Mouse (Mus musculus) heart, embryonic 11.5 days (tissue): ENCODE data around the gene Mdm2. TPM values are rescaled to one million over a fixed set of nuclear protein-coding genes. Genes with fewer than 3 reads are reported as not detected.
"Not testable (repeated sequence)": the region's sequence is repeated elsewhere in the genome, so short reads cannot be mapped to it uniquely, and the experiment has no call there.

Experiments used
- ATAC-seq: fragments of 200-750 bp; cut with Nextera tagmentation; replicated peaks from 2 replicates; pipeline ENCODE4 v1.8.0; 2017; ENCODE audit warnings: moderate library complexity; ENCODE audit not compliant: insufficient number of reproducible peaks, low FRiP score, low TSS enrichment
- H3K27ac ChIP-seq: fragments of 300-500 bp; sonication (generic); 2 replicates; pipeline ENCODE4 v1.5.1; 2014; ENCODE audit warnings: mild to moderate bottlenecking, low read depth, low read length
- H3K27me3 ChIP-seq: fragments of 300-500 bp; sonication (generic); 2 replicates; pipeline ENCODE4 v1.6.1; 2014; ENCODE audit warnings: mild to moderate bottlenecking, low read length, mixed read lengths; ENCODE audit not compliant: control insufficient read depth, insufficient read depth
- H3K36me3 ChIP-seq: fragments of 300-500 bp; sonication (generic); 2 replicates; pipeline ENCODE4 v1.6.1; 2014; ENCODE audit warnings: mild to moderate bottlenecking, low read length, moderate library complexity, mixed read lengths; ENCODE audit not compliant: control insufficient read depth, insufficient read depth
- H3K4me1 ChIP-seq: fragments of 300-500 bp; sonication (generic); 2 replicates; pipeline ENCODE4 v1.6.1; 2014; ENCODE audit warnings: low read length; ENCODE audit not compliant: control insufficient read depth, insufficient read depth
- H3K4me2 ChIP-seq: fragments of 300-500 bp; sonication (generic); 2 replicates; pipeline ENCODE4 v1.6.1; 2014; ENCODE audit warnings: mild to moderate bottlenecking, moderate library complexity
- H3K4me3 ChIP-seq: fragments of 300-500 bp; sonication (generic); 2 replicates; pipeline ENCODE4 v1.5.1; 2014; ENCODE audit warnings: low read depth, low read length
- H3K9ac ChIP-seq: fragments of 300-500 bp; sonication (generic); 2 replicates; pipeline ENCODE4 v1.6.1; 2014; ENCODE audit warnings: mild to moderate bottlenecking, low read depth, low read length, moderate library complexity
- H3K9me3 ChIP-seq: fragments of 300-500 bp; sonication (generic); replicated peaks from 2 replicates; pipeline ENCODE4 v1.6.1; 2016; ENCODE audit warnings: low read length; ENCODE audit not compliant: control insufficient read depth
- WGBS: fragments of 180-500 bp; shearing (Covaris S2); extraction: QIAGEN DNeasy Blood & Tissue Kit; methylation state at CpG from one replicate; pipeline ENCODE4 v1.1.7; 2014; ENCODE audit not compliant: insufficient replicate concordance; 5-methylcytosine and 5-hydroxymethylcytosine counted together
- polyA plus RNA-seq: library from polyadenylated mRNA; unstranded; fragments of >200 nt; fragmentation: Nextera tagmentation; extraction: Ambion mirVana; gene quantifications from 2 replicates; pipeline ENCODE4 v1.2.1, GENCODE M21; 2014

The Mdm2 gene
- polyA plus RNA-seq, 1 experiment from 2014 or later = 62.2 TPM

- Histone ChIP-seq H3K4me2 (no peak overlapping the region), H3K9me3 (no peaks in the 10 kb centered on the region), H3K27ac (no peak overlapping the region), H3K9ac (no peak overlapping the region), H3K36me3 (peaks cover 7% of the 10 kb centered on the region; the same call in 1 of the 2 replicates), H3K4me3 (no peak overlapping the region), H3K27me3 (no peaks in the 10 kb centered on the region), H3K4me1 (peaks cover 6% of the 10 kb centered on the region)
- ATAC-seq = no peak
- 79% methylated on average over 4 of the region's 4 CpGs for WGBS
Measured at GRCm38 (mm10) chr10:117742618-117743017, 32.1 kb upstream of the Mdm2 start.

- Histone ChIP-seq H3K9ac (no peak overlapping the region), H3K4me2 (no peak overlapping the region), H3K36me3 (peaks cover 10% of the 10 kb centered on the region), H3K27ac (no peak overlapping the region; the same call in 1 of the 2 replicates), H3K4me1 (peaks cover 6% of the 10 kb centered on the region), H3K4me3 (no peak overlapping the region), H3K9me3 (no peaks in the 10 kb centered on the region), H3K27me3 (no peaks in the 10 kb centered on the region)
- no peak for ATAC-seq
- WGBS = 76% methylated on average over 15 of the region's 15 CpGs
Measured at GRCm38 (mm10) chr10:117741698-117742475, 31.3 kb upstream of the Mdm2 start.

DNA sequence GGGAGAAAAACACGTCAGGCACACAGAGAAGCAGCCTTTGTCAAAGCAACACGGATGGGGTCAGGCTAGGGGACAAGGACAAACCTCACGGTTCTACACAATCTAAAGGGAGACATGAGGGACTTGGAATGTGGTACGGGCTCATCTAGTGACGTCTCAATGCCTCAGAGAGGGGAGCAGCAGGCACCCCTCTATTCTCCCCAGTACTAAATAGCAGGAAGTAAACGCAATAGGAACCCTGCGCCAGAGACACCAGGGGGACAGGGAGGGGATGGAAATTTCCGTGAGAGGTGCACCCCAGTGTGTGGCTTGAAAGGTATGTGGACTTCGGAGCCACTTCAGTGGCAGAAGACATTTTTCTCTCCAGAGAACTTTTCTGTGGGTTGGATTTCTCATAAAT is 30.4 kb upstream of the Mdm2 start:
- Histone ChIP-seq H3K27me3 (no peaks in the 10 kb centered on the region), H3K27ac (no peak overlapping the region), H3K36me3 (peaks cover 11% of the 10 kb centered on the region), H3K9ac (no peak overlapping the region), H3K4me2 (no peak overlapping the region), H3K4me1 (peaks cover 6% of the 10 kb centered on the region), H3K9me3 (no peaks in the 10 kb centered on the region), H3K4me3 (no peak overlapping the region)
- WGBS = 80% methylated on average over 9 of the region's 9 CpGs
- ATAC-seq = no peak

- WGBS = 97% methylated on average over 10 of the region's 10 CpGs
- Histone ChIP-seq H3K4me2 (no peak overlapping the region), H3K9me3 (no peaks in the 10 kb centered on the region), H3K36me3 (peaks cover 11% of the 10 kb centered on the region), H3K9ac (no peak overlapping the region), H3K4me1 (peaks cover 6% of the 10 kb centered on the region), H3K27me3 (no peaks in the 10 kb centered on the region), H3K27ac (no peak overlapping the region), H3K4me3 (no peak overlapping the region)
- no peak for ATAC-seq
Measured at GRCm38 (mm10) chr10:117740171-117740570, 29.6 kb upstream of the Mdm2 start.

DNA sequence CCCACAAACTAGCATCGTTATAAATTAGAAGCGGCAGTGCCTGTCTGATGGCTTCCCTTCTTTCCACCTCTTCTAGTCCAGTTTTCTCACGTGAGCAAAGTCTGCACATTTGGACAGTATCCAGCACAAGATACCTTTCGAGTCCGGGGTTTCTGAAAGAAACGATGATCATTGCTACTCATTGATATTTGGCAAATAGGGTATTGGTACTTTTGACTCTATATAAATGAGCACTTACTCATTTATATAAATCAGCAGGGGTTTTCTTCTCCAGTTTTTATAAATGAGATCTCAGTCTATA is 29.0 kb upstream of the Mdm2 start:
- Histone ChIP-seq H3K9me3 (no peaks in the 10 kb centered on the region), H3K27me3 (no peaks in the 10 kb centered on the region), H3K36me3 (peaks cover 11% of the 10 kb centered on the region), H3K27ac (no peak overlapping the region), H3K9ac (no peak overlapping the region), H3K4me2 (no peak overlapping the region), H3K4me3 (no peak overlapping the region), H3K4me1 (peaks cover 6% of the 10 kb centered on the region)
- ATAC-seq = no peak
- WGBS = 94% methylated on average over 6 of the region's 6 CpGs

DNA sequence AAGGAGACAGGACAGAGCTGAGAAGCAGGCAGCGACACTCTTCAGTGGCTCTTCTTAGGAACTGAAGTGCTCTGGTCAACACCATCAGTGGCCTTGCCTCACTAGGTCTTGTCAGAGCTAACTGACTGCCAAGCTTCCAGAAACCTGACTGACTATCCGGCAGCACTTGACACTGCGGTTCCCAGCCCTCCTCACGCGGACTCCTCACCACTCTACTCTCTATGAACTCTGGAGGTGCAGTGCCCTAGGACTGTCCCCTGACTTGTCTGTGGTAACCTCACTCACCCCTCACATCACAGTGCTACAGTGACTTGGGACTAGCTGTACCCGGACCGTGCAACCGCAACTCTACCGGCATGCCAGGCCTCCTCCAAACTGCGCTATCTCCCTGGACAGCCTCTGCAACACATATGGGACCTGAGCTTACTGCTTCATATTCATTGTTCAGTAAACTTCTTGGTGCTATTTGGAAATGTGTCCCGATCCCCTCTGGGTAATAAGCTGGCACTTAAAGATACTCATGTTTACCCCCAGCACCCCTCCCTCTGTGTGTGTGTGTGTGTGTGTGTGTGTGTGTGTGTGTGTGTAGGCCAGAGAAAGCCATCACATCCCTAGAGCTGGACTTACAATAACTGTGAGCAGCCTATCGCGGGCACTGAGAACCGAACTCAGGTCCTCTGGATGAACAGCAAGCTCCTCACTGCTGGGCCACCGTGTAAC is 28.5 kb upstream of the Mdm2 start:
- peaks cover 6% of the 10 kb centered on the region for H3K4me1 ChIP-seq
- H3K4me2 ChIP-seq = no peak overlapping the region
- no peak overlapping the region for H3K9ac ChIP-seq
- H3K36me3 ChIP-seq = peaks cover 11% of the 10 kb centered on the region
- ATAC-seq = no peak
- no peak overlapping the region for H3K27ac ChIP-seq
- H3K27me3 ChIP-seq = no peaks in the 10 kb centered on the region
- H3K4me3 ChIP-seq = no peak overlapping the region
- WGBS = 87% methylated on average over 15 of the region's 15 CpGs
- H3K9me3 ChIP-seq = no peaks in the 10 kb centered on the region

GRCm38 (mm10) chr10:117738140-117738921 is 27.8 kb upstream of the Mdm2 start:
- Histone ChIP-seq H3K4me2 (no peak overlapping the region), H3K4me1 (peaks cover 7% of the 10 kb centered on the region), H3K9ac (no peak overlapping the region), H3K4me3 (no peak overlapping the region), H3K36me3 (peaks cover 11% of the 10 kb centered on the region), H3K27ac (no peak overlapping the region), H3K9me3 (no peaks in the 10 kb centered on the region), H3K27me3 (no peaks in the 10 kb centered on the region)
- 80% methylated on average over 13 of the region's 13 CpGs for WGBS
- no peak for ATAC-seq

DNA sequence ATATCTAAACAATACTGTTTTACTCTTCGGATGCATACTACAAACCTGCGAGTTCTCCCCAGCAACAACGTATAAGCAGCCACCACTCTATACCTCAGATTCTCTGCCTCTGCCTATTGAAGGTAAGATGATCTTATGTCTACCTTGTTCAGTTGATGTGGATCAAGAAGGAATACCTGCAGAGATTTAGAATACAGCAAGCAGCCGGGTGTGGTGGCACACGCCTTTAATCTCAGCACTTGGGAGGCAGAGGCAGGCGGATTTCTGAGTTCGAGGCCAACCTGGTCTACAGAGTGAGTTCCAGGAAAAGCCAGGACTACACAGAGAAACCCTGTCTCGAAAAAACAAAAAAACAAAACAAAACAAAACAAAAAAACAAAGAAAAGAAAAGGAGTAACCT is 26.9 kb upstream of the Mdm2 start:
- not testable (repeated sequence) for ATAC-seq

More for the DNA sequence above, 26.9 kb upstream of the Mdm2 start:
- H3K9ac ChIP-seq, H3K27ac ChIP-seq, H3K9me3 ChIP-seq, H3K4me2 ChIP-seq, H3K27me3 ChIP-seq, H3K4me3 ChIP-seq: not testable (repeated sequence)
- Histone ChIP-seq H3K36me3 (peaks cover 11% of the 10 kb centered on the region), H3K4me1 (peaks cover 14% of the 10 kb centered on the region)
- 88% methylated on average over 8 of the region's 8 CpGs for WGBS
